Mouse (Mus musculus) bone marrow, adult 2 months (tissue): ENCODE results near the gene Rps8. TPM values are rescaled to one million over a fixed set of nuclear protein-coding genes. Genes with fewer than 3 reads are reported as not detected.
A peak's percentile ranks its signal among the peaks of the same experiment; 100 is the strongest.

Experiments
- H3K27ac ChIP-seq: fragments of 200-500 bp; 2 replicates; pipeline ENCODE4 v1.5.1; 2012; ENCODE audit warnings: low read depth, mild to moderate bottlenecking, control low read depth, inconsistent platforms, low read length; ENCODE audit not compliant: control insufficient read depth, poor library complexity, insufficient read depth
- H3K4me1 ChIP-seq: fragments of 200-500 bp; 2 replicates; pipeline ENCODE4 v1.6.1; 2011; ENCODE audit warnings: low read length; ENCODE audit not compliant: control insufficient read depth, insufficient read depth
- H3K4me3 ChIP-seq: fragments of 200-500 bp; replicated peaks from 2 replicates; pipeline ENCODE3; 2011; ENCODE audit warnings: mild to moderate bottlenecking, low read depth, low read length, control low read depth; ENCODE audit not compliant: control insufficient read depth
- CTCF ChIP-seq: fragments of 200-500 bp; IDR thresholded peaks from 2 replicates; pipeline ENCODE4 v1.5.1; 2011; ENCODE audit warnings: low read length, control low read depth; ENCODE audit not compliant: control insufficient read depth, insufficient read depth
- POLR2A ChIP-seq: fragments of 200-500 bp; IDR thresholded peaks from 2 replicates; pipeline ENCODE4 v1.6.1; 2011; ENCODE audit warnings: low read depth, mild to moderate bottlenecking, control low read depth, low read length, borderline replicate concordance; ENCODE audit not compliant: control insufficient read depth
- WGBS: fragments of 180-500 bp; shearing (Covaris S2); methylation state at CpG from one replicate; pipeline ENCODE4 v1.1.7; 2018; 5-methylcytosine and 5-hydroxymethylcytosine counted together
- polyA plus RNA-seq: library from polyadenylated mRNA; stranded (reverse); fragments of >200 nt; gene quantifications from 2 replicates; pipeline ENCODE4 v1.2.4, GENCODE M21; 2011; ENCODE audit warnings: low replicate concordance; ENCODE audit not compliant: missing spikeins, insufficient read depth, insufficient read length

The Rps8 gene
- polyA plus RNA-seq, 1 experiment, result 3,425 TPM

DNA sequence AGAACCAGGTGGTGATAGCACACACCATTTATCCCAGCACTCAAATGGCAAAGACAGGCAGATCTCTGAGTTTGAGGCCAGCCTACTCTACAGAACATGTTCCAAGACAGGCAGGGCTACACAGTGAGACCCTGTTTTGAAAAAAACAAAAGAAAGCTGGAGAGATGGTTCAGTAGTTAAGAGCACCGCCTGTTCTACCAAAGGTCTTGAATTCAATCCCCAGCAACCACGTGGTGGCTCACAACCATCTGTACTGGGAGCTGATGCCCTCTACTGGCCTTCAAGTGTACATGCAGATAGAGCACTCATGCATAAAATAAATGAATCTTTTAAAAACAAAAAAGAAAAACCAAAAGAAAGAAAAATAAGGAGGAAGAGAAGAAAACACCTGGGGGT, 16.8 kb downstream of the Rps8 start:
- H3K4me1 ChIP-seq, result peaks cover 4% of the 10 kb centered on the region
- H3K4me3 ChIP-seq, result no peak overlapping the region
- no peak overlapping the region for H3K27ac ChIP-seq
- TF ChIP-seq CTCF (peak; percentile 81), POLR2A (no peak)
- WGBS, result under 1% methylated on average over 2 of the region's 2 CpGs

DNA sequence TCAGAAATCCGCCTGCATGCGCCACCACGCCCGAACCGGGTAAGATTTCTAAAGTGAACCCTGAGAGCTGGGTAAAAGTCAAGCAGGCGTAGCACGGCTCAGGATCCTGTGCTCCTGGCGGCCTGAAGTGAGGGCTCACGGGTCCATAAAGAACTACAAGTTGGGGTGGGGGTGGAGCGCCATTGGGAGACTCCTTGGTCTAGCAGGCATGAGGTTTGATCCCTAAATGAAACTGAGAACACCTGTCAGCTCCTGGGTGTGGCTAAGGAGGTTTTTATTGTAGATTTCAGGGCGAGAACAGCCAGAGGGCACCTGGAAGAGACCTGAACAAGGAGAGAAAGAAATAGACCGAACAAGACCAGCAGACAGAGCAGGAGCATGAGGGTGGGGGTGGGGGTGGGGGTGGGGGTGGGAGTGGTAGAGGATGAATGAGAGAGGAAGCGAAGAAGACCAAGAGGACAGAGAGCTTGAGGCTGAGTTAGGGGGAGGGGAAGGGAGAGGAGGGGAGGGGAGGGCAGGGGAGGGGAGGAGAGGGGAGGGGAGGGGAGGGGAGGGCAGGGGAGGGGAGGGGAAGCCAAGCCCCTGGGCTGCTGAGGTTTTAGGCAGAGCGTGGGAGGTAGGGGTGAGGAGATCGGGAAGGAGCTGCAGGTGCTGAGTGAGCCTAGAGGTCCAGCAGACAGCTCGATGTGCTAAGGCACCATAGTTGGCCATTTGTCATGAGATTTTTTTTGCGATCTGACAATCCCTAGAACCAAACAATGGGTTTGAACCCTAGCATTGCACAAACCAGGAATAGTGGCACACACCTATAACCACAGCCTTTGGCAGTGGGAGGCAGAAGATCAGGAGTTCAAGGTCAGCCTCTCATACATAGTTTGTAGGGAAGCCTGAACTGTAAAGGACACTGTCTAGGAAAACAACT, 17.5 kb downstream of the Rps8 start:
- WGBS, result 69% methylated on average over 16 of the region's 17 CpGs
- Histone ChIP-seq H3K27ac (no peak overlapping the region), H3K4me3 (no peak overlapping the region), H3K4me1 (peaks cover 4% of the 10 kb centered on the region)
- no peak for TF ChIP-seq POLR2A
- TF ChIP-seq CTCF, result no peak

DNA sequence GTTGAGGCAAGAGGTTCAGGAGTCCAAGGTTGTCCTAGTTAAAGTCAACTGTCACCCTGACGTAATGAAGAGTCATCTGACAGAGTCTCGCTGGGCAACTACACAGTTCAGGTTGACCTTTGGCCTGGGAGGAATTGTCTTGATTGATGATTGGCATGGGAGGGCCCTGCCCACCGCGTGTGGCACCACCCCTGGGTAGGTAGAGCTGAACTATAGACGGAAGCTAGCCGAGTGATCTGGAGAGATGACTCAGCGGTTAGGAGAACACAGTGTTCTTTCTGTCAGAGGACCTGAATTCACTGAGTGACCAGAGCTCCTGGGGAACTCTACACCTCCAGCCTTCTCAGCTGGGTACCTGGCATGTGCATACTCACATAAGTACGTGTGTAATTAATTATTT, 20.0 kb downstream of the Rps8 start:
- TF ChIP-seq POLR2A, result no peak
- TF ChIP-seq CTCF, result no peak
- 35% methylated on average over 8 of the region's 8 CpGs for WGBS

DNA sequence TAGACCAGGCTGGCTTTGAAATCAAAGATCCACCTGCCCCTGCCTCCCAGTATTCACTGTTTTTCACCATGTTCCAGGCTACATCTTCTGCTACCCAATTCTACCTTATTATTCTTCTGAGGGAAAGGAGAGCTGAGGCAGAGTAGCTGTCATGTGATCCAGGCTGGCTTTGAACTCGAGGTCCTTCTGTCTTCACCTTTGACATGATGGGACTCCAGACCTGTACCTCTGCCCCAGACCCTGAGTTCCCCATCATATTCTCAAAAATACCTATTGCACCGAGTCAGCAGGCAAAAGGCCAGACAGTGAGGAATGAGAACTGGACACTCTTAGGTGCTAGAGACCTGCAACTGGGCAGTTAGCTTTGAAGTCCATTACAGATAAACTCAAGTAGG, 21.4 kb downstream of the Rps8 start:
- WGBS, result 36% methylated on average over 2 of the region's 2 CpGs
- Histone ChIP-seq H3K4me3 (no peak overlapping the region), H3K27ac (0 out of 2 replicates have a peak overlapping the region, but pooled peaks have one; percentile 22), H3K4me1 (peaks cover 7% of the 10 kb centered on the region)
- TF ChIP-seq CTCF (no peak), POLR2A (no peak)

More for the DNA sequence above, 20.0 kb downstream of the Rps8 start:
- Histone ChIP-seq H3K4me3 (no peak overlapping the region), H3K4me1 (peaks cover 7% of the 10 kb centered on the region), H3K27ac (peak overlapping the region; percentile 18; the same call in 1 of the 2 replicates)

DNA sequence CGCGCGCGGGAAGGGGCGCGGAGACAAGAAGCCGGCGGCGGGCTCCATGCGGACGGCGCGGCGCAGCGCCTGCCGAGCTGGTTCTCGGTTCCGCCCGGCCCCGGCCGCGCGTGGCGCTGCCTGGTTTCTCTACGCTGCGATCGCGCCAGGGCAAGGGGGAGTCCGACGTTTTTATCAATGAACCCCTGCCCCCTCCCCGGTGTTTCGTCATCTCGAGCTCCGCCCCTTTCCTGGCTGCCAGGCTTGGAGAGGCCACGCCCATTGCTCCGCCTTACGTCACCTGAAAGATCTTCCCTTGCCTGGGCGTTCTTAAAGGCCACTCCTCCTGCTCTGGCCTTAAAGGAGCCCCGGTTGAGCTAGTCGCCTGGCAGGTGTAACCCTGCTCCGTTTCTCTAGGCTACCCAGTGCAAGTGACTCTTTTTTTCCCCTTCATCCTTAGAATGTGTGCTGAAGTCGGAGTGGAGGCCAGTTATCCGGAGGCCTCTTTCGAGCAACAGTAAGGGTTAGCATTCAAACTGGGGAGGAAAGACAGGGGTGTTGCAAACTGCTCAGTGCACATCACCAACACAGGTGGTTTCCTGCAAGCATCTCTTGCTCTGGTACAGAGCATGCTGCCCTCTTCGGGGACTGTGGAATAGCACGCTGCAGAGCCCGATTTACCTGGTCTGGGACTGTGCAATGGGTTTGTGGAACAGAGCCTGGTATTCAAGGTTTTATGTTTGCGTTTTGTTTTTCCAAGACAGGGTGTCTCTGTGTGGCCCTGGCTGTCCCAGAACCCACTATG, 22.0 kb downstream of the Rps8 start, which contains the start of gene Plk3:
Gene Plk3 (minus strand): TSS at position 147 of the 784 bp plus-strand sequence.
- TF ChIP-seq POLR2A, result peak; percentile 59; the same call in 1 of the 2 replicates
- TF ChIP-seq CTCF, result peak; percentile 34; the same call in 1 of the 2 replicates
- Histone ChIP-seq H3K4me3 (peak within 1 kb of the TSS; percentile 65), H3K4me1 (peaks cover 7% of the 10 kb centered on the region), H3K27ac (peak within 1 kb of the TSS; percentile 39)
- 3% methylated on average over 48 of the region's 48 CpGs for WGBS

DNA sequence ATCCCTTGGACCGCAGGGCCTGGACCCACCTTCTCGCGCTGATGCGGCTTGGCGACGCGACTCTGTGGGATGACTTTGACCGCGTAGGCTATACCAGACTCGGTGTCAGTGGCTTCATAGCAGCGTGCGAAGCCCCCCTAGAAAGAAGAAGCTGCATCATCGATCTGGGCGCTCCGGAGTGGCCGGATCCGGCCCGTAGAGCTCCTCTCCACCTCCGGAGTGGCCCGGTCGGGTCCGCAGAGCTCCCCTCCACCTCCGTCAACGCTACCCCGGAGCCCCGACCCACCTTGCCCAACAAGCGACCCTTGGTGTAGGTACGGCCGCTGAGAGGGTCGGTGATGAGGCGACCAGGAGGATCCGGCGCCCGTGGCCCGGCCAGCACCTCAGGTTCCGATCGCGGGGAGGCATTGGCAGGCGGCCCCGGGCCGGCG, 22.7 kb downstream of the Rps8 start:
- 1% methylated on average over 42 of the region's 42 CpGs for WGBS
- TF ChIP-seq POLR2A (no peak), CTCF (no peak)
- Histone ChIP-seq H3K4me1 (peaks cover 7% of the 10 kb centered on the region), H3K4me3 (peak overlapping the region; percentile 65), H3K27ac (peak overlapping the region; percentile 39)

DNA sequence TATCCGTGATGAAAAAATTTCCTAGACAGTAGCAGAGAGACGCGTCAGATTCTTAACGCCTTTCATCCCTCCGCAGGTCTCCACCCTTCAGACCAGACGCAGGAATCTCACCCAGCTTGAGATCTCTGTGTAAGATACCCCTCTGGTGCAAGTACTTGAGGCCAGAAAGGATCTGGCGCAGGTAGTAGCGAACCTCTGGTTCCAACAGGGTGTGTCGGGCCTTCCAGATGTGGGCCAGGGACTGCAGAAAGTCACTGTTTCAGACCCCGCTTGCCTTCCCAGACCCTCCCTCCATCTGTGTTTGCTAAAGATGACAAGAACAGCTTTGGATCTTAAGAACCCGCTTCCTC, 23.3 kb downstream of the Rps8 start:
- Histone ChIP-seq H3K4me1 (peaks cover 7% of the 10 kb centered on the region), H3K27ac (no peak overlapping the region), H3K4me3 (no peak overlapping the region)
- no peak for TF ChIP-seq POLR2A
- TF ChIP-seq CTCF, result no peak
- 73% methylated on average over 11 of the region's 11 CpGs for WGBS
